ENCODE assay signal across 20 mouse cellular contexts in the genomic region with DNA sequence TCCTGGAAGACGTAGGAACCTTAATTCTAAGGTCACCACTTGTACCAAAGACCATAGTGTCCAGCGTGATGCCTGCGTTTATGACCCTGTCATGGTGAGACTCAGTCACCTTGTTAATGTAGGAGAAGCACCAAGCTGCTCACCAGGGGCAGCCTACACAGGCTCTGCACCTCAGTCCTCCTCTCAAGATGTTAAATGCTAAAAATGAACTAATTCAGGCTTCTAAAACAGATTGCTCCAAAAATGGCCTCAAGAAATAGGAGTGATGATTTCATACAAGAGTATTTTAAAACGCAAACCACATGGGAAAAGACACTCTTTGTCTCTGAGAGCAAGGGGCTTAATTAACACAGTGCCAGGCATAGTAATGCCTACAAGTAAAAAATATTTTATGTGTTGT.
"Had no signal": no experiment of that assay in that cellular context is flagged by ENCODE, and none has a peak within 500 bp of the region (broad histone marks: within the 10 kb centered on the region; RNA-seq: fewer than 3 reads in every experiment).

No protein-coding gene starts in this region.

- H3K27ac ChIP-seq: lung, embryonic 15.5 days; macrophage; midbrain, embryonic 10.5 days; midbrain, embryonic 12.5 days; neural tube, embryonic 13.5 days; neural tube, embryonic 15.5 days; stomach, embryonic 15.5 days; stomach, postnatal 0 days had no signal

- H3K9ac ChIP-seq: liver, postnatal 0 days; lung, embryonic 15.5 days; midbrain, embryonic 12.5 days; neural tube, embryonic 13.5 days; neural tube, embryonic 15.5 days; stomach, embryonic 15.5 days had no signal

- H3K4me1 ChIP-seq: lung, embryonic 15.5 days; midbrain, embryonic 10.5 days; midbrain, embryonic 12.5 days; neural tube, embryonic 13.5 days; neural tube, embryonic 15.5 days; stomach, embryonic 15.5 days had no signal

- ATAC-seq: liver, postnatal 0 days; lung, postnatal 0 days; midbrain, embryonic 16.5 days had no signal

- DNase-seq: liver, postnatal 0 days; lung, adult 2 months; lung, postnatal 14 days; lung, postnatal 36 days; midbrain, embryonic 14.5 days; right cerebral cortex, postnatal 14 days; thymus, adult 2 months; thymus, postnatal 25 days; thymus, postnatal 4 days had no signal

- H3K4me3 ChIP-seq: lung, embryonic 15.5 days; midbrain, embryonic 10.5 days; midbrain, embryonic 12.5 days; myocyte; neural tube, embryonic 13.5 days; neural tube, embryonic 15.5 days; stomach, embryonic 15.5 days had no signal

- H3K36me3 ChIP-seq: lung, embryonic 15.5 days; midbrain, embryonic 10.5 days; midbrain, embryonic 12.5 days; neural tube, embryonic 13.5 days; neural tube, embryonic 15.5 days; stomach, embryonic 15.5 days had no signal

- H3K9me3 ChIP-seq: lung, embryonic 15.5 days; midbrain, embryonic 10.5 days; midbrain, embryonic 12.5 days; neural tube, embryonic 13.5 days; neural tube, embryonic 15.5 days; stomach, embryonic 15.5 days had no signal

- H3K27me3 ChIP-seq: lung, embryonic 15.5 days; midbrain, embryonic 12.5 days; neural tube, embryonic 13.5 days; neural tube, embryonic 15.5 days; stomach, embryonic 15.5 days had no signal

- H3K4me2 ChIP-seq: lung, embryonic 15.5 days; midbrain, embryonic 12.5 days; neural tube, embryonic 13.5 days; neural tube, embryonic 15.5 days; stomach, embryonic 15.5 days had no signal
